Mouse (Mus musculus) inflammation-experienced regulatory T-cells, adult 6 months (primary cell): ENCODE data around the gene Gm49661. TPM values are rescaled to one million over a fixed set of nuclear protein-coding genes. Genes with fewer than 3 reads are reported as not detected.

Experiments used
- ATAC-seq: one replicate; pipeline ENCODE4 v1.8.0; 2017
- polyA plus RNA-seq, 3 experiments: library from polyadenylated mRNA; unstranded; fragments of 100-300 nt; shearing (Covaris generic); gene quantifications; one replicate each; pipeline ENCODE4 v1.2.1; 2017

Gm49661 gene
- not detected for polyA plus RNA-seq

GRCm38 (mm10) chr8:84969241-84970134 lies at the start of gene Gm49661, which contains the start of the genes Prdx2 and Rnaseh2a:
Gene Gm49661 (minus strand): TSS chr8:84969433.
Gene Prdx2 (plus strand): TSS chr8:84969587.
Gene Rnaseh2a (minus strand): TSS chr8:84969767.
- peak; percentile 34 for ATAC-seq

- no peak for ATAC-seq
Observed at GRCm38 (mm10) chr8:85017209-85017608, 48.0 kb upstream of the Gm49661 start.

GRCm38 (mm10) chr8:85016724-85017123 lies 47.5 kb upstream of the Gm49661 start:
- ATAC-seq = no peak

- ATAC-seq = no peak
Observed at GRCm38 (mm10) chr8:85014431-85014830, 45.2 kb upstream of the Gm49661 start, which contains the start of gene Best2. Gene Best2 (minus strand): TSS chr8:85014531.

- ATAC-seq = peak; percentile 86
Observed at GRCm38 (mm10) chr8:85013230-85013840, 44.1 kb upstream of the Gm49661 start.

GRCm38 (mm10) chr8:85011242-85011641 lies 42.0 kb upstream of the Gm49661 start:
- ATAC-seq = no peak

GRCm38 (mm10) chr8:85007686-85008085 lies 38.5 kb upstream of the Gm49661 start:
- no peak for ATAC-seq

- peak; percentile 98 for ATAC-seq
Observed at GRCm38 (mm10) chr8:84997649-84998295, 28.5 kb upstream of the Gm49661 start.

- ATAC-seq = no peak
Observed at GRCm38 (mm10) chr8:84996978-84997377, 27.7 kb upstream of the Gm49661 start.

- no peak for ATAC-seq
Observed at GRCm38 (mm10) chr8:84995680-84996079, 26.4 kb upstream of the Gm49661 start.

- ATAC-seq = no peak
Observed at GRCm38 (mm10) chr8:84994375-84994774, 25.1 kb upstream of the Gm49661 start.

- no peak for ATAC-seq
Observed at GRCm38 (mm10) chr8:84990836-84991235, 21.6 kb upstream of the Gm49661 start.

- ATAC-seq = peak; percentile 77
Observed at GRCm38 (mm10) chr8:84990349-84990748, 21.1 kb upstream of the Gm49661 start, which contains the start of gene Hook2. Gene Hook2 (plus strand): TSS chr8:84990603.

- ATAC-seq = no peak
Observed at GRCm38 (mm10) chr8:84989810-84990209, 20.6 kb upstream of the Gm49661 start.

GRCm38 (mm10) chr8:84989311-84989731 lies 20.1 kb upstream of the Gm49661 start:
- ATAC-seq = no peak

GRCm38 (mm10) chr8:84987903-84988302 lies 18.7 kb upstream of the Gm49661 start:
- no peak for ATAC-seq

GRCm38 (mm10) chr8:84987388-84987787 lies 18.2 kb upstream of the Gm49661 start:
- ATAC-seq = no peak

- no peak for ATAC-seq
Observed at GRCm38 (mm10) chr8:84986379-84986945, 17.2 kb upstream of the Gm49661 start.

GRCm38 (mm10) chr8:84985684-84986378 lies 16.6 kb upstream of the Gm49661 start:
- ATAC-seq = peak; percentile 73

GRCm38 (mm10) chr8:84985049-84985683 lies 15.9 kb upstream of the Gm49661 start:
- no peak for ATAC-seq

- ATAC-seq = no peak
Observed at GRCm38 (mm10) chr8:84984294-84985048, 15.2 kb upstream of the Gm49661 start.
